21 mouse cellular contexts compared by ENCODE assay signal in the genomic region with DNA sequence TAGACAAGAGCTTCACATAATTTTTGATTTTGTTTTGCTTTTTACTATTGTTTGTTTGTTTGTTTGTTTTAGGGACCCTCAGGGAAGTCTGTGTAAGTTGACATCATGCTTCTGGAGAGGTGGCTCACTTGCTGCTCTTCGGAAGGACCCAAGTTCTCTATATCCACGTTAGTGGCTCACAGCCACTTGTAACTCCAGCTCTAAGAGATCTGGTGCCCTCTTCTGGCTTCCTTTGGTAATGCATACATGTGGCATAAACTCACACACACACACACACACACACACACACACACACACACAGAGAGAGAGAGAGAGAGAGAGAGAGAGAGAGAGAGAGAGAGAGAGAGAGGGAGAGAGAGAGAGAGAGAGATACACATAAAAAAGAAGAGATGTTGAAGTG. TPM values are rescaled to one million over a fixed set of nuclear protein-coding genes. Genes with fewer than 3 reads are reported as not detected.
A peak's percentile ranks its signal among the peaks of the same experiment; 100 is the strongest.
DNase-seq lines count a peak whose midpoint lies in the region; ATAC-seq and TF ChIP-seq lines count a peak whose summit lies in the region.
"Had no signal": no experiment of that assay in that cellular context is flagged by ENCODE, and none has a peak within 500 bp of the region (broad histone marks: within the 10 kb centered on the region; RNA-seq: fewer than 3 reads in every experiment).

No protein-coding gene starts in this region.

- H3K36me3 ChIP-seq in lung, embryonic 14.5 days (ENCODE audit: insufficient read depth): no peaks in the 10 kb centered on the region
- H3K36me3 ChIP-seq in small intestine, adult 2 months (ENCODE audit: control insufficient read depth, insufficient read depth, low read length): no peaks in the 10 kb centered on the region
- H3K36me3 ChIP-seq: embryonic facial prominence, embryonic 12.5 days; hindbrain, embryonic 12.5 days; lung, embryonic 15.5 days; midbrain, embryonic 15.5 days had no signal

- H3K4me3 ChIP-seq in lung, embryonic 14.5 days (ENCODE audit: low read depth, low read length): no peak overlapping the region
- no peak overlapping the region for H3K4me3 ChIP-seq in small intestine, adult 2 months (ENCODE audit: low read depth, low read length)
- H3K4me3 ChIP-seq: embryonic facial prominence, embryonic 12.5 days; gastrocnemius, adult 2 months; hindbrain, embryonic 12.5 days; lung, embryonic 15.5 days; megakaryocyte, embryonic 14.5 days; midbrain, embryonic 15.5 days had no signal

- no peak overlapping the region for H3K27ac ChIP-seq in lung, embryonic 14.5 days (ENCODE audit: low read depth)
- H3K27ac ChIP-seq in small intestine, adult 2 months (ENCODE audit: insufficient read depth, low read depth, low read length): peak overlapping the region; percentile 86
- H3K27ac ChIP-seq: embryonic facial prominence, embryonic 12.5 days; gastrocnemius, adult 2 months; hindbrain, embryonic 12.5 days; lung, embryonic 15.5 days; midbrain, embryonic 15.5 days had no signal

- ATAC-seq in lung, embryonic 14.5 days (ENCODE audit: insufficient read depth): no peak
- ATAC-seq: midbrain, embryonic 15.5 days had no signal

- H3K4me2 ChIP-seq in lung, embryonic 14.5 days: no peak overlapping the region
- H3K4me2 ChIP-seq: embryonic facial prominence, embryonic 12.5 days; hindbrain, embryonic 12.5 days; lung, embryonic 15.5 days; midbrain, embryonic 15.5 days had no signal

- H3K9ac ChIP-seq in lung, embryonic 14.5 days: no peak overlapping the region
- H3K9ac ChIP-seq: embryonic facial prominence, embryonic 12.5 days; hindbrain, embryonic 12.5 days; lung, embryonic 15.5 days; midbrain, embryonic 15.5 days had no signal

- H3K27me3 ChIP-seq in lung, embryonic 14.5 days (ENCODE audit: insufficient read depth, low read length): no peaks in the 10 kb centered on the region
- H3K27me3 ChIP-seq in small intestine, adult 2 months (ENCODE audit: control insufficient read depth, insufficient read depth, low read length): no peaks in the 10 kb centered on the region
- H3K27me3 ChIP-seq: embryonic facial prominence, embryonic 12.5 days; hindbrain, embryonic 12.5 days; lung, embryonic 15.5 days; midbrain, embryonic 15.5 days had no signal

- peak; percentile 55 for DNase-seq in heart, adult 11 months
- DNase-seq in heart, postnatal 14 days: no peak
- no peak for DNase-seq in lung, embryonic 14.5 days
- no peak for DNase-seq in lung, postnatal 25 days (ENCODE audit: low spot score)
- DNase-seq in A20 (ENCODE audit: low read depth, low spot score): peak; percentile 43
- DNase-seq in gastrocnemius, postnatal 25 days: no peak
- DNase-seq in left cerebral cortex, adult 9 months (ENCODE audit: low spot score in 2 of 2): no peak
- DNase-seq: adrenal gland, postnatal 25 days; cerebellum, adult 2 months; gastrocnemius, adult 2 months; heart, adult 18-20 months; liver; spleen, adult 18-20 months; thymus, postnatal 36 days had no signal

- no peak for TF ChIP-seq POLR2A in small intestine, adult 2 months (IDR thresholded peaks at IDR 0.05; ENCODE audit: low read depth, low read length)

- no peaks in the 10 kb centered on the region for H3K9me3 ChIP-seq in lung, embryonic 14.5 days (ENCODE audit: low read depth, low read length)
- H3K9me3 ChIP-seq: embryonic facial prominence, embryonic 12.5 days; hindbrain, embryonic 12.5 days; lung, embryonic 15.5 days; midbrain, embryonic 15.5 days had no signal

- WGBS in lung, embryonic 14.5 days: 67% methylated on average over 2 of the region's 2 CpGs
- WGBS in small intestine, adult 2 months: 56% methylated on average over 2 of the region's 2 CpGs

- peak; percentile 23; the same call in 1 of the 2 replicates for TF ChIP-seq CTCF in lung, embryonic 14.5 days (IDR thresholded peaks at IDR 0.05; ENCODE audit: low read depth)
- peak; percentile 9; the same call in 1 of the 2 replicates for TF ChIP-seq CTCF in small intestine, adult 2 months (IDR thresholded peaks at IDR 0.05; ENCODE audit: extremely low read depth, insufficient read length, insufficient replicate concordance, low read depth, low read length)

- no peaks in the 10 kb centered on the region for H3K4me1 ChIP-seq in lung, embryonic 14.5 days (ENCODE audit: insufficient read depth)
- peaks cover 2% of the 10 kb centered on the region; the same call in 1 of the 2 replicates for H3K4me1 ChIP-seq in small intestine, adult 2 months (ENCODE audit: control insufficient read depth, insufficient read depth, insufficient read length, low read length)
- H3K4me1 ChIP-seq: embryonic facial prominence, embryonic 12.5 days; hindbrain, embryonic 12.5 days; lung, embryonic 15.5 days; midbrain, embryonic 15.5 days had no signal

- intact Hi-C loops in heart, postnatal 14 days (cut with DNase I): no loop called here

RNA-seq across cellular contexts. Expression of a gene that starts 15.1 kb away (rescaled TPM):
- total RNA-seq in heart, postnatal 14 days (2021): 1 to 10 TPM; 3.5 to 3.8 TPM
- 23.5 and 24.7 TPM in 2 replicates for polyA plus RNA-seq in lung, embryonic 14.5 days (2014; fragmentation: Nextera tagmentation; extraction: Ambion mirVana)
- polyA plus RNA-seq in small intestine, adult 2 months (2012; rRNA removed): 7.5 and 9.9 TPM in 2 replicates
- 1 to 10 TPM; 1.4 to 1.6 TPM for total RNA-seq in gastrocnemius, postnatal 25 days (2021)

RNA-seq across cellular contexts. Expression of a gene that starts 26.0 kb away (rescaled TPM):
- total RNA-seq in heart, postnatal 14 days (2021): not detected
- polyA plus RNA-seq in lung, embryonic 14.5 days (2014; fragmentation: Nextera tagmentation; extraction: Ambion mirVana): 6.7 and 6.9 TPM in 2 replicates
- 148 and 162 TPM in 2 replicates for polyA plus RNA-seq in small intestine, adult 2 months (2012; rRNA removed)
- total RNA-seq in gastrocnemius, postnatal 25 days (2021): not detected
- total RNA-seq: common myeloid progenitor, adult 5-6 weeks; gastrocnemius, adult 2 months; heart, adult 18-20 months had no signal

Comparison
In these comparisons a context has a peak if more than half of its experiments do, and no peak if none do; other contexts are left out.
1. DNase-seq: peak in heart, adult 11 months (single experiment) and A20 (single experiment); none in heart, postnatal 14 days (0 of 2), lung, embryonic 14.5 days (single experiment), lung, postnatal 25 days (single experiment), gastrocnemius, postnatal 25 days (single experiment) and left cerebral cortex, adult 9 months (0 of 2).